Mouse (Mus musculus) duodenum, adult 2 months (tissue): ENCODE results near the gene Far1. TPM values are rescaled to one million over a fixed set of nuclear protein-coding genes. Genes with fewer than 3 reads are reported as not detected.

ENCODE experiments used
- polyA plus RNA-seq: library from polyadenylated mRNA; depleted of rRNA; stranded (reverse); fragments of >200 nt; gene quantifications from 2 replicates; pipeline ENCODE4 v1.2.3, GENCODE M21; 2012; ENCODE audit warnings: low replicate concordance; rRNA removed

Gene Far1
- 0.18 and 1.2 TPM in 2 replicates for polyA plus RNA-seq

DNA sequence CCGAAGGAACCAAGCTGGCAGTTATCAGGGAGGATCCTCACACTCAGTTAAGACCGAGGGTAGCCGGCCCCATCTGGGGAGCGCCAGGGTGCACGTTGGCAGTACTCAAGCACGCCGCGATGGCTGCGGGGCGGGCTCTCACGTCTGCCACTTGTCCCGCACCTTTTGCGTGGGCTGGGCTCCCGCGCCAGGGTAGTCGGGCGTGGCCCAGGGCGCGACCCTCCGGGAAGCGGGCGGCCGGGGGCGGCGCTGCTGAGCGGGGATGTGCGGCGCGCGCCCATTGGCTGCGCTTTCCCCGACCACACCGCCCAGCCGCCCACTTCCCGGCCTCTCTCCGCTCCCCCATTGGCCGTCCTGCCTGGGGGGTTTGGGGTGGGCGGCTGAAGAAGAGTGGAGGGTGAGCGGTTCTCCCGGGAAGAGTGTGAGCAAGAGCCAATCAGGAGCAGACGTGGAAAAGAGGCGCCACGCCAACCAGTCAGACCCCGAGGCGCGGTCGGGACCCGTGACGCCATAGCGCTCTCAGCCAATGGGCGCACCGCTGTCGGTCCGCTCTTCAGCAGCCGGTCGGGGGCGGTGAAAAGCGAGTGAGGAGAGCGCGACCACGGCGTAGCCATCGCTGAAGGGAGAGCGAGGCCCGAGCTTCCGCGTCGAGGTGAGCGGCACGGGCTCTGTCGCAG, at the start of gene Far1:
Gene Far1 (plus strand): TSS at position 549 of the 677 bp plus-strand sequence.

Other genes with a start within 250 kb of the Far1 start
- gene Btbd10, start 144.4 kb upstream of the Far1 start, polyA plus RNA-seq, result 4.0 and 13.7 TPM in 2 replicates
- not detected in 2 replicates for gene Pth, start 125.3 kb upstream of the Far1 start, polyA plus RNA-seq